Mouse (Mus musculus) frontal cortex, adult (tissue): Measurements from ENCODE around the gene Cdc14a.

Experiments
- ATAC-seq: cut with Nextera tagmentation; 2 replicates; pipeline ENCODE4 v1.9.2; 2017; ENCODE audit warnings: mild to moderate bottlenecking, moderate library complexity, mixed read lengths; ENCODE audit not compliant: low TSS enrichment

Gene Cdc14a

GRCm38 (mm10) chr3:116414451-116414860 is 9.4 kb downstream of the Cdc14a start:
- no peak for ATAC-seq

DNA sequence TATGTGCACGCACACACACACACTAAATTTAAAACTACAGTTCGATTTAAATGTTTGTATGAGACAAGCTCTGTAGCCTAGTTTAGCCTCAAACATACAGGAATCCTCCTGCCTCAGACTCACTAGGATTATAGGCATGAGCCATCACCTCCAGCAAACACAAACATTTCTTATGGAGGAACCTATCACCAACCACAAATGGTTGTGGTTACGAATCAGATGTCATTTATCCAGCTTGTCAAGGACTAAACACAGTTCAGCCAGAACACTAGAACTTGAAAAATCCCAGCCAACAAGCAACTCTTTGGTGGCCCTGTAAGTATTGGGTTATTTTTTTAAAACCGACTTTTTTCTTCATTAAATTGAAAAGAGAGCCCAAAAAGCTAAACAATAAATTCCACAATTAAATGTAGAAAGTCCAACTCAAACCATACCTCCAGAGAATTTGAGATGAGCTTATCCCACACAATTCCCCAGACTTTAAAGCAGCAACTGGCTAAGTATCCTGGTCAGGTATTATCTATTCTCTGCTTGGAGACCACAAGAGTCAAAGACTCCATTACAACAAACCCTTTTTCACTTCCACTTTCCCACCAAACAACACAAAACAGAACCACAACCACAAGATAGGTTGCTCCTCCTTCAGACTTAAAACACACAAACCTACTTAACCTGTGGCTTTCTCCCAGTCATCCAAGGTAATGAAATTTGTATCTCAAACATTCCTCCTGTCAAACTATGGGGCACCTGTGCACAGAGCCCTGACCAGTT is 10.7 kb downstream of the Cdc14a start:
- ATAC-seq, result no peak

DNA sequence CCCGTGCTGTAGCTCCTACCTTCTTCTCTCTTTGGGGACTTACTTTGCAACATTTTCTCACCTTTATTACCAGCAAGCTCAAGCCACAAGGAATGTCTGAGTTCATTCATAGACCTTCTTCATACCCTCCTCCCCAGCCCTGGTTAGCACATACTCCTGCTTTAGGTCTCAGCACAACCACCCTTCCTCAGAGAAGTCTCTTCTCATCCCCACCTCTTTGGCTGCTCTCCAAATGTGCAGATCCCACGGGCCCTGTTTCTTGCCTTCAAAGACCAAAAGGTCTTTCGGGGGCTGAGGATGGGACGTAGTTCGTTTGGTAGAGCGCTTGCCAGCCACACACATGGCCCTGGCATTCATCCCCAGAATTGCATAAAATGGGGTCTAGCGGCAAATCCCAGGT is 13.8 kb downstream of the Cdc14a start:
- no peak for ATAC-seq

DNA sequence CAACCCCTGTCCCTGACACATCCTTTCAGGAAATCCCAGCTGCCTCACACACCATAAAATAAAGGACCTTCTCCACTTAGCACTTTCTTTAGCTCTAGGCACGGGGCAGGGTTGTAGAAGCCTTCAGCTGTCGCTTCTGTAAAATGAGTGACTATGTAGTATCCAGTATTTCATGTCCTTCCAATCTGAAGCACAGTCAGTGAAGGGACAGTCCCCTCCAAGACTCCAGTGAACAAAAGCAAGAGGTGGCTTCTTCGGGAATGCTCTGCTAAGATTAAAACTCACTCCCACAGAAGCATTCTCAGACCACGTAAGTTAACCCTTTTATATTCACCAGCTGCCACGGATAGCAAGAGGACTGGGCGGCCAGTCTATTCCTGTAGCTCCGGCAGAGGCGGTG is 14.3 kb downstream of the Cdc14a start:
- peak; percentile 65 for ATAC-seq

GRCm38 (mm10) chr3:116408856-116409255 is 15.0 kb downstream of the Cdc14a start:
- ATAC-seq, result no peak

GRCm38 (mm10) chr3:116405516-116405915 is 18.3 kb downstream of the Cdc14a start:
- no peak for ATAC-seq

DNA sequence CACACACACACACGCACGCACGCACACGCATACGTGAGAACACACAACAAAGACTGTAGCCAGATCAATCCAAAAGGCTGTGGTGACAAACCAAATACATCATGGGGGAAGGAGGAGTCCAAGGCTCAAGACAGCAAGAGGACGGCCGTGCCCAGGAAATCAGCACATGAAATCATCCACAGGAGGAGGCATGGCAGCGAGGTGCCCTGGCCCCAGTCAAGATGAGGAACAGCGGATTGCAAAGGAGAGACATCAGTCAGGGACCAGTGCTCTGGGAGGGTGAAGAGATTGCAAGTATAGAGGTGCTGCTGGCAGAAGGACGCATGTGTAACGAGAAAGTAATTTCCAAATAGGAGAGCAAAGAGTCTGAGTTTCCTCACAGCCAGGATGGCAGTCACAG is 22.4 kb downstream of the Cdc14a start:
- ATAC-seq, result no peak

DNA sequence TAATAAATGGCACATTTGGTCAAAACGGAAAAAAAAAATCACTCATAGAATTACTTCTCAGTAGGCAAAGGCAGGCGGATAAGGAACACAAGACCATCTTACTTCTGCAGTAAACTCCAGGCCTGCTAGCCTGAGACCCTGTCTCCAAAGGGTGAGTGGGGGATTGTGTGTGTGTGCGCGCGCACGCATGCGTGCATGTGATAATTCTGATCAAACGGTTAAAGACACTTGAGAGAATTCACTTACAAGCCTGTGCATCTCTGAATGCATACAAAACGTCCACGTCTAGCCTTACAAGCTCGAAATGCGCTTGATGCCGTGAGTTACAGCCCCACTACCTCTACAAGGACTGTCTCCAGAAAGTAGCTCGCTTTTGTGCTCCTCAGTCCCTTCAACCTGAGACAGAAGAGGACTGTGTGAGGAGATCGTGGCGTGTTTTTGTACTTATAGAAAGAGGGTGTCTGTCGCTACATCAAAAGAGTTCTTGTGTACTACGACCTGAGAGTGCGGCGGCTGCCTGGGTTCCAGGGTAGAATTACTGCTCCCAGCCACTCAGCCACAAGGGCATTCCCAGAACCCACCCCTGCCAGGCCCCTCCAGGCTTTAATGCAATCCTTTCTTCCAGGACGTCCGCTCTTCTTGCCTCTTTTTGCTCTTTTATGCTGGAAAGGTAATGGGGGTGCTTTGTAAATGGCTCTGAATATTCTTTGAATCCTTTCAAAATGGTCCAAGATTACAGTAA is 24.3 kb downstream of the Cdc14a start:
- ATAC-seq, result 0 out of 2 replicates have a peak, but pooled peaks have one; percentile 31

DNA sequence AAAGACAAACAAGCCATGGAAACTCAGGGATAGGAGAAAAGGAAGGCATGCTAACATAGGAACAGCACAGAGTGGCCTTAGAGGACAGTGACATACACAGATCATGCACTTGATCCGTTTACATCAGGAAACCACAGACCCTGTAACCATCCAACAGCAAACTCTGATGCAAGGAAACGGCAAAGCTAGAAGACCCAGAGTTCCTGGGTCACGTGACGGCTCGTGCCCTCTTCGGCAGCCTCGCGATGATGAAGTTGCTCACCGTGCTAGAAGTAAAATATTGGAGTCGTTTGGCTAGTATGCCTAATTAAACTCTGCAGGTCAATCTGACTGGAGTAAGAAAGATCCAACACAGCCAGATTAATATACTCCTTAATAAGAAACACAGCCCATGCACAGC is 25.3 kb downstream of the Cdc14a start:
- no peak for ATAC-seq

DNA sequence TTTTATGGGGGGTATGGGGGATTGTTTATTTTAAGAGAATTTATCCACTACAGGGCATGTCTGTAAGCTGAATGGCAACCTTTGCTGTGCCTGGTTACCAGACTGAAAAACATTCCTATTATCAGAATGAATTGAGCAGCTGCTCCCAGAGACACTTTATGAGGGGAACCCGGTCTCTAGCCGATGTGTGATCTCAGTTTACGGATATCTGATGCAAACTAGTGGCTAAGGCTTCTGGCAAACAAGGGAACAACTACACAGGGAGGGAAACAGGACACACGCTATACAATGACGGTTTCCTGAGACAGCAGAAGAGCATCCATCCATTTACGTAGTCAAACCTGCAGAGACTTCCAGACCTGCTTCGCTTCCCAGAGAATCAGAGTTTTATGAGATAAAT is 25.9 kb downstream of the Cdc14a start:
- no peak for ATAC-seq

DNA sequence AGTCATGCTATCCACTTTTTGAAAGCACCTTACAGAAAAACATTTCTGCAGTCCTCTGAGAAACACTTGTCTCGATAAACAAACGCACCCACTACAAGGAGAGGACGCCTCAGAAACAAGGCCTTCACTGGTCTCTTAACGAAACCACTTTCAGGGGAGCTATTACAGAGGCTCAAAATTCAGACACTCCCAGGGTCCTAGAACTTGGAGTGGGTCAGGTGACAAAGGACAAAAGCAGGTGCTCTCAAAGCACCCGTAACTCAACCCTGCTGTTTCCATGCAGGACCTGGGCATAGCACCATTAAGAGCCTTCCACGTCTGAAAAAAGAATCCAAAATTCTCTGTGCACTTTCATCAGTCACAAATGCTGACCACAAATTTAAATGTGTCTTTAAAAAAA is 26.5 kb downstream of the Cdc14a start:
- no peak for ATAC-seq

DNA sequence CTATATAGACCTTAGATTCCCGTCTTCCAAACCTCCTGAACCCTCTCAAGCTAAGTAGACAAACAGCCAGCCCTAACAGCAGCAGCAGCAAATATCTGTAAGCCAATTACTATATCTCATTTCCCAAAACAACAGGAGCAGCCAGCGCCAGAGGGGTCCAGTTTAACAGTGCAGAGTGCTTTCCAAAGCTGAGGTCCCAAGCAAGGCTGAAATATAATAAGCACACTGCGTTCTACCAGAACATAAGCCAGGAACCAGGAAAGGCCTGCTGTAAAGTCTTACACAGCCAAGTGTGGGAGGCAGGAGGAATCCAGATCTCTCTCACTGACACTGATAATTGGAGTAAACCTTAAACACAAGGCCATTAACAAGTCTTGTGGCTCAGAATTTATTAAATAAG is 27.3 kb downstream of the Cdc14a start:
- no peak for ATAC-seq

DNA sequence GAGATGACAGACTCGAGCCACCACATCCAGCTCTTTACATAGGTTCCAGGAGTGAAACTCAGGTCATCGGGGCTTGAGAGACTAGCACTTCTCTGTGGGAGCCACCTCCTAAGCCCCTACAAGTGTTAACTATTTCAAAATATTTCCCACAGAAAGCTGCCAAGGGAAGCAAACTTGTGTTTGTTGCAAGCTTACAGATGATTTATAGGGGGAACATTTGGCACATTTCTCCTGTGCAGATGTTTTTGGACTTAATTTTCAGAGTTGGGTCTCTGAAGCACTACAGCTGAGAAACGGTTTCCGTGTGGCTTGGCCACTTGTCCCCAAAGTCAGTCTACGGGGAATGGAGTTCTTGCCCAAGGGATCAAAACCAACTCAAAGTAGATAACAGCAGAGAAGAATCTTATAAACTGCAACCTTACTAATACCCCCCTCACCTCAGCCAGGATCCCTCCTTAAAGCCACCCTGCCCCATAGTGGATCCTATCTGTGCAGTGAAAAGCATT is 28.9 kb downstream of the Cdc14a start:
- ATAC-seq, result no peak

DNA sequence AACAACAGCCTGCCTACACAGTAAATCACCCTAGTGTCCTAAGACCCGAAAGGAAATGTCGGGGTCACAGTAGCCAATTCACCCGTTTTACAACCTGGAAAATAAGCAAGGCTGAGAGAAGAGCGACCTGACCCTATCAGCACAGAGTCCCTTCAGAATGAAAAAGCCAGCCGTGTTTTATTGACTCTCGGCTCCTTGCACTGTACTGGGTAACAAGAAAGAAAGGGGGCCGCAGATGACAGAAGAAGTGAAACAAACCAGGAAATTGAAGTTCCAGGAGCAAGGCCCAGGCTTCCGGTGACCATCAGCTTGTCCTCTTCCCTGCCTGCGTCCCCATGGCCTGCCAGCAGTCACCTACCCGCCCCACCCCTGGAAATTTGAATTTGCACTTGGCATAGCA is 32.4 kb downstream of the Cdc14a start:
- ATAC-seq, result no peak

DNA sequence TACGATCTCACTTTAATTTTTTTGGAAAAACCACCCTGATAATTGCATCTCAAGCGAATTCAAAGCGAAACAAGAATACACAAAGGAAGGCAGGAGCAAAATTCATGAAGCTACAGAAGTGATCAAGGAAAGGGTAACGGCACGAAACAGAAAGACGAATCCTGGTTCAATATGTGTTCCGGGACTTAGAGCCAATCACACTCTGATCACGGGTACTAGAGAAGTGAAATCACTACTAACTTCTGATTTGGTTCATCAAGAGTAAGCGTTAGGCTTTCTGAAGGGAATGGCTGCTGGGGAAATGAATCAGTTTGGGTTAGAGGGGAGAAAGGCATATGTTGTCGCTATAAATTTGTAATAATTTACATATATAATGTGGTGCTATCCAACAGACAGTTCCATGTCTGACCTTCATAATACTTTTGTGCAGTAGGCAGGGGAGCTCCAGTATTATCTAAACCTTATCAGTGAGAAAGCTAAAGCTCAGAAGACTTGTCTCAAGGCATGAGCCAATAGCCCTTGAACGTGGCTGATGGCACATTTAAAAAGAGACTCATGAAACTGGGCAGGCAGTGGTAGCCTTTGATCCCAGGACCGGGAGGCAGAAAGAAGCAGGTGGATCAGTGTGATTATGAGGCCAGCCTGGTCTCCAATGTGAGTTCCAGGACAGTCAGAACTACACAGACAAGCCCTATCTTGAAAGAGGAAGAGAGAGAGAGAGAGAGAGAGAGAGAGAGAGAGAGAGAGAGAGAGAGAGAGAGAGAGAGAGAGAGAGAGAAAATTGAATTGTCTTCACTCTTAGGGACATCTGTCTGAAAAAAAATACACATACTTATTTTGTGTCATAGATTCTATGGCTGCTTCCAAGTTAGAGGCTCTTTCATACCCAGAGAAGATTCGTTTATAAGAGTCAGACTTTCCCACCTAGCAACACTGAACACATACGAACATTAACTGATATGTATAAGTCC is 34.0 kb downstream of the Cdc14a start:
- ATAC-seq, result no peak

- no peak for ATAC-seq
Measured at GRCm38 (mm10) chr3:116388808-116389207, 35.0 kb downstream of the Cdc14a start.

- ATAC-seq, result no peak
Measured at GRCm38 (mm10) chr3:116386886-116387285, 36.9 kb downstream of the Cdc14a start.

- ATAC-seq, result no peak
Measured at GRCm38 (mm10) chr3:116386342-116386741, 37.5 kb downstream of the Cdc14a start.

DNA sequence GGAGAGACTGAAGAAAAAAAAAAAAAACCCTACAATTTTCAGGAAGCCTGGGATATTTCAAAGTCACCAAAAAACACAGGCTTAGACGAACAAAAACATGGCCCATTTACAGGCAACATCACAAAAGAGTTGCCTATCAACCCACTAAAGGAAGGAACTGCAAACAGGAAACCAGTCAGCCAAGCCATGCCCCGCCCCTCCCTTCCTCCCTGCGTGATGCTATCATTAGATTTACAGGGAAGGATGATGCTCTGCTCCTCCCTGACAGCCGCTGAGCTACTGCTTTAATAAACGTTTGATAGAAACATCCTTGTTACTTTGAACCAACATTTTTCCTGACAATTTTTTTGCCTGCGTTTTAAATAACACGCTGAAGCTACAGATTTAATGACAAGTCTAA is 39.5 kb downstream of the Cdc14a start:
- no peak for ATAC-seq

DNA sequence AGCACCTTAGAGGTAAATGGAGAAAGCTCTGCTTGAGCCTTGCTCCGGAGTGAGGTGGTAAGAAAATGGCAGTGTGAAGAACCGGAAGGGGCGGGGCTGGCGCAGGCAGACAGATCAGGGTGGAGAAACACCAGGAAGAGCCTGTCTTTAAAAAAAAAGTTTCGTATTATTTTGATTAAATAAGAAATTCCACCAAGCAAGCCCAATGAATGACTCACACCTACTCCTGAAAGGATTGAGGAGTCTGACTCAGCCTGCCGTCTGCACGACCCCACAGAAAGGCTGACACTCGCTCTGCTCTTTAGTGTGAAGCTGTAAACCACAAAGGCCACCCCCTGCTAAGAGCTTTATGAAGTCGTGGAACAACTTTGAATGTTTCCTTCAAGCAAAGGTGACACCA is 43.5 kb downstream of the Cdc14a start:
- no peak for ATAC-seq

- ATAC-seq, result no peak
Measured at GRCm38 (mm10) chr3:116375442-116375841, 48.4 kb downstream of the Cdc14a start.

DNA sequence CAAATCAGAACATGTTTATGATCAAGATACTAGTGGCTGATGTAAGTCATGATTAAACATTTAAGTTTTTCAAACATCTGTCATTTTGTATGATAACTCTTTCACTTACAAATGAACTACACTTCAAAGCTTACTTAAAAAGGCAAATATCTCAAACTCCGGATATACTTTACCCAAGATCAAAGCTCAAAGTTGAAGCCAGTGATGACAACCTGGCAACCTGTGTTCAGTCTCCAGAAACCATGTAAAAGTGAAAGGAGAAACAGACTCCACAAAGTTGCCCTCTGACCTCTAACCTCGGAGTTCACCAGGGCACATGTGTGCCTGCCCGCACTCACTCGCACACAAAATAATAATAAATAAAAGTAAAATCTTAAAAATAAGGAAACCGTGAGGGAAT is 49.3 kb downstream of the Cdc14a start:
- no peak for ATAC-seq
